Mouse (Mus musculus) layer of hippocampus, postnatal 10 days (tissue): ENCODE results near the gene Sgsm1. TPM values are rescaled to one million over a fixed set of nuclear protein-coding genes. Genes with fewer than 3 reads are reported as not detected.

Source experiments
- DNase-seq, 2 experiments: peaks; one replicate each; pipeline ENCODE4 v3.0.0; 2021; ENCODE audit warnings: low spot score in 2 of 2
- microRNA-seq, 2 experiments: library from miRNA; unstranded; fragments of <30 nt; microRNA quantifications; one replicate each; pipeline ENCODE4 v1.2.0; 2021
- total RNA-seq, 2 experiments: library from RNA; stranded (reverse); gene quantifications; 2 replicates each; pipeline ENCODE4 v1.2.3; 2021

The Sgsm1 gene
- total RNA-seq, 2 experiments from 2014 or later, result 72.2 to 77.7 TPM

DNA sequence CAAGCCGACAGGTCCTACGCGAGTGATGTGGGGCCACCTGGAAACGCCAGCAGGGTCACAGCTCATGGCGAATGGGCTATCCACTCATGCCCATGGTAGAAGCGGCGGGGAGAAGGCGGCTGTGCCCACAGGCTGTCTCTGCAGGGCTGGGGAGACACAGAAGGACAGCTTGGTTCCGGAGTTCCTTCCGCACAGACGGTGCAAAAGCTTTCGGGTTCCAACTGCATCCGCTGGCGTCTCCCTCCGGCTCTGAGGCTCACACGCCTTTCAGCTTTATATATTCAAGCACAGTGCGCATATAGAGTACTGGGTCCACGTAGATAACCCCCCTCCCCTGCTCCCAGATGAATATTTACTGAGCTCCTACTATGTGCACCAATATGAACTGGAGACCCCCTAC is 116.8 kb downstream of the Sgsm1 start:
- no peak for DNase-seq

Small RNAs within 50 kb of the gene (microRNA-seq; reads per million reads assigned to microRNA genes)
- gene Mir7229 (0 reads per million in 2 experiments), gene Mir7230 (0 reads per million in 2 experiments)

Other genes with a start within 250 kb of the Sgsm1 start
- not detected for gene Crybb2, start 240.7 kb downstream of the Sgsm1 start, total RNA-seq
- gene Crybb3, start 229.2 kb downstream of the Sgsm1 start, total RNA-seq, result 1 to 10 TPM; 2.2 to 2.9 TPM
- gene 2900026A02Rik, start 89.5 kb downstream of the Sgsm1 start, total RNA-seq, result 10 to 100 TPM; 55.4 to 56.9 TPM
- gene Tmem211, start 83.9 kb downstream of the Sgsm1 start, total RNA-seq, result under 1 TPM in 1 of 2 experiments, not detected in 1; 0.18 TPM
- not detected for gene Aym1, start 46.5 kb upstream of the Sgsm1 start, total RNA-seq
- 10 to 100 TPM; 58.0 to 63.4 TPM for gene Wscd2, start 179.5 kb upstream of the Sgsm1 start, total RNA-seq